Mouse (Mus musculus) left cerebral cortex, postnatal 14 days (tissue): ENCODE data around the gene Serpina3m. TPM values are rescaled to one million over a fixed set of nuclear protein-coding genes. Genes with fewer than 3 reads are reported as not detected.
A peak's percentile ranks its signal among the peaks of the same experiment; 100 is the strongest.
"Not testable (repeated sequence)": the region's sequence is repeated elsewhere in the genome, so short reads cannot be mapped to it uniquely, and the experiment has no call there.

Experiments
- DNase-seq, 2 experiments: peaks; one replicate each; pipeline ENCODE4 v3.0.0; 2021 to 2022; ENCODE audit warnings: low spot score in 2 of 2, mixed read lengths in 1 of 2
- intact Hi-C: fragments of 180-260 bp; cut with DNase I; formaldehyde crosslinking; loops from one replicate; pipeline ENCODE4 v1.15.1; 2025
- total RNA-seq, 2 experiments: library from RNA; stranded (reverse); gene quantifications; 2 replicates each; pipeline ENCODE4 v1.2.3; 2021

Gene Serpina3m
- total RNA-seq, 2 experiments from 2014 or later, result not detected

DNA sequence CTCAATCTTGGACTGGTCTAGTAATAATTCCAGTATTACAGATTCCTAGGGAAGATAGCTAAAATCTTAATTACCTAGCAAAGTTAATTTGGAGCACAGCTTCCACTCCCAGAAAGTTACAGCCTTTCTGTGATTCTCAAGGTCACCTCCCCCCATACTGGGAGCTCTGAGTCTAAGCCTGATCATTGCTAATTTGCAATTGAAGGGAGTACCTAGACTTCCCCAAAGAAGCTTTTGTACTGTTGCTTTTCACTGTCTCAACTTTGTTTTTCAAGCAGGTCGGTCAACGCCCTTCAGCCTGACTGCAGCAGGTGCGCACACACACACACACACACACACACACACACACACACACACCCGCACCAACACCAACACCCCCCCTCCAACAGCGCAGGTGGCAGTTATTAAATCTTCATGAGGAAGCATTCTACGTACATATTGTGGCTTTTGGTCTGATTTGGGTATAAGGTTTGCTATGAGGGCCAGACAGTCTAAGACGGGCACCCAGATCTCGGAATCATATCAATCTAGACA is 42.9 kb downstream of the Serpina3m start:
- DNase-seq, intact Hi-C loops: not testable (repeated sequence)

DNA sequence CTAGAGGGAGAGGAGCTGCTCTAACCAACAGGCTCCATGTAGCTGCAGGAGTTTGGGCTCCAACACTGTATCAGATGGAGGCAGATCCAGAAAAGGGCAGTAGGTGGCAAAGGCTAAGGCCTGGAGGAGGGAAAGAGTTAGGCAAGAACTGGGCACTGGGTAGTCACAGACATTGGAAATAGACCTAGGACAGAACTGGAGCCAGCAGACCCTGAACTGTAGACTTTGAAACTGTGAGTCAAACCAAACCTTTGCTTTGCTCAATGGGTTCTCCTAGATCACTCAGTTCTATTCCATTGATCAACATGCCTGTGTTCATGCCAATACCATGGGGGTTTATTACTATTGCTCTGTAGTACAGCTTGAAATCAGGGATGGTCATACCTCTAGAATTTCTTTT is 47.7 kb downstream of the Serpina3m start:
- intact Hi-C loops, DNase-seq: not testable (repeated sequence)

GRCm38 (mm10) chr12:104386878-104387277 is 48.6 kb downstream of the Serpina3m start:
- intact Hi-C loops, DNase-seq: not testable (repeated sequence)

DNA sequence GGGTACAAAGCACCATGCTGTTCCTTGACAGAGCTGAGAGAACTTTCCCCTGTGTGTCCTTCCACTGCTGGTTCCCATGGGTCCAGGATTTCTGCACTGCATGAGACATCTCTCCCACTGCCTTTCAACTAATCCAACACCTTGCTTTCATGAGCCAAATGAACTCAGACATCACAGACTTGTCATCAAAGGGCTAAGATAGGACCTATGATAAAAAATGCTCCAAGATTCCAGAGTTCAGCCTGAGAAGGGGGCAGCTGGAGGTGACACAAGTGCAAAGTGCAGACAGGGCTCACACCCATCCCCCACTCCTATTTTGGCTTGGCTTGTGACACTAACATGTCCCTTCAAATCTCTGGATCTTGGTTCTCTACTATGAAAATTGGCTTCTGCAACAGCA is 50.2 kb downstream of the Serpina3m start:
- intact Hi-C loops, result no loop called here
- DNase-seq, result no peak

DNA sequence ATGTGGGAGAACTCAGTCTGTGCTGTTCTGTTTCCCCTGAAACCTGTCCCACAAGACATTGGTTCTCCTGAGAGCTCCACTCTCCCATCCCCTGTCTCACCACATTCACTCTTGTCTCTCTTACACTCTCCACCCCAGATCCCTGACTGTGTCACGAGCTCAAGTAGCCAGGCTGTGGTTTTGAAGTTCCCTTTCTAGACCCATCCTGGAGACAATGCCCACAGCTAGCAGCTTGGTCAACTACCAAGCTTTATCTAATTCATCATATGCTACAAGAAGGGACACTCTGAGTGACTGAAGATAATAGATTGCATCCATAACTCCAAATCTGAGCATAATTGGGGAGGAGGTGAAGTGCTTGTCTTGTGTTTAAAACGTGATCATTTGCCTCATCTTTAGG is 52.8 kb downstream of the Serpina3m start:
- intact Hi-C loops, DNase-seq: not testable (repeated sequence)

DNA sequence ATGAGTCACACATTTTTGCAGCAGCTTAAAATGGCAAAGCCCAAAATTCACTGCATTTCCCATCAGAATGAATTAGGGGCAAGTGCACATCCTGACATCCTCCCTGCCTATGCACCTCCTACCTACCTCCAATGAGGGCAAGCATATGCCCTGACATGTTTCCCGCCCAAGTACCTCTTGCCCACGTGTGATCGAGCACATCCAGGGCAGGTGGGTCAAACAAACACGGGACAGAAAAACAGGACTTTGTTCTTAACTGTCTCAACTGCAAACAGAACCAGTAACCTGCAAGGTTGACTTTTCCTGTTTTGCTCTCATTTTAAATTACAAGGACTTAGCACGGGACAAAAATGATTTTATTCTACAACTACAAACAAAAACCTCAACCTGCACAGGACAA is 65.7 kb downstream of the Serpina3m start:
- no peak for DNase-seq
- intact Hi-C loops, result no loop called here

GRCm38 (mm10) chr12:104406454-104406885 is 68.2 kb downstream of the Serpina3m start, which contains the start of gene Serpina3n:
TSS of gene Serpina3n (plus strand) at chr12:104406729.
- intact Hi-C loops, result no loop called here
- no peak for DNase-seq

DNA sequence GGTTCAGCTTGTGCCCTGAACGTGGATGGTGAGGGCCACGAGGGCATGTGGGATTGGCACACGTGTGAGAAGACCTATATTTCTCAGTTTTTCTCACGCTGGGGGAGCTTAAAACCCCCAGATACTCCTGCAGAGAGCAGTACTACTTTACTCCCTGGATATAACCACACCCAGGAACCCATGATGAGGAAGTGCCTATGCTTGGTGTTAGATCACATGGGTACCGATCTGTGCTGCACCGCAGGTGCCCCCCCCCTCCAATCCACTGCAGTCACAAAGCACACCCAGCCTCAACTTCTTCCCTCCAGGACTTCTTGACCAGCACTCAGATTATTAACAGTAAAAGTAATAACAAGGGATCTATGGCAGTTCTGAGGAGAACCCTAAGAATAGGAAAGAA is 74.2 kb downstream of the Serpina3m start:
- no peak for DNase-seq
- intact Hi-C loops, result no loop called here

GRCm38 (mm10) chr12:104414576-104414975 is 76.3 kb downstream of the Serpina3m start:
- DNase-seq, result no peak
- intact Hi-C loops, result no loop called here

GRCm38 (mm10) chr12:104415625-104416315 is 77.5 kb downstream of the Serpina3m start:
- intact Hi-C loops, result loop anchor here (5.0 kb wide), 4 partner anchors 63 to 418 kb away; no protein-coding TSS in a partner anchor
- DNase-seq, result peak; percentile 62 to 89

DNA sequence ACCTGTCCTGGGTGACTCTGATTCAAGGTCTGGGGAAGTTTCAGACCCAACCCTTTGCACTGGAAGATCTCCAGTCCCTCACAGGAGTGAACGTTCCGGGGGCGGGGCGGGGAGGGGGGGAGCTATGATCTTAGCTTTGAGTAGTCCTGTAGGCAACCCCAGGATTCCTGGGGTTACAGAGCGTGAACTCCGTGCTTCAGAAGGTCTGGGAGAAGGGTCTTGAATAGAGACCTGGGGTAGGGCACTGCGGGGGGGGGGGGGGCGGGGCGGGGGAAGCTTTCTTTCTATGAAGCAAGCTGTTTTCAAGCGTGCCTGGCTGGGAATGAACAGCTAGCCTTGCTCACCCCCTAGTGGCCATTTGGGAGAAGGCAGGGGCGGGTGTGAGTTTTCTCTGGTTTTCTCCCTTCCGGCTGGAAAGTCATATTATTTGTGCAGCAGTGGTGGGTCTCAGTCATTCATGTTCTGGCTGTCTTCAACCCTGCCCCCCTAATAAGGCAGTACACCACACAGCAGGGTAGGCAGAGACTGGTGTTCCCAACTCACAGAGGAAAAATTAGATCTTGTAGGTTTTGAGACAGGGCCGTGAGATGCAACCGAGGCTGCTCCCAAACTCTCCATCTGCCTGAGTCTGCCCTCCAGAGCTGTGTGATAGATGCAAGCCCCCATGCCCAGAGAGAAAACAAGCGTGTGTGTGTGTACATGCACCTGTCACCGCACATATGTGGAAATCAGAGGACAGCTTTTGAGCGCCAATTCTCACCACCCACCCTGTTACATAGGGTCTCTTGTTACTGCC is 80.3 kb downstream of the Serpina3m start:
- peak; percentile 88 to 89 for DNase-seq
- intact Hi-C loops, result loop anchor here (5.0 kb wide), 4 partner anchors 66 to 421 kb away; no protein-coding TSS in a partner anchor

- intact Hi-C loops, result loop anchor here (5.0 kb wide), 4 partner anchors 67 to 422 kb away; no protein-coding TSS in a partner anchor
- no peak for DNase-seq
Measured at GRCm38 (mm10) chr12:104419136-104419462, 80.8 kb downstream of the Serpina3m start.

DNA sequence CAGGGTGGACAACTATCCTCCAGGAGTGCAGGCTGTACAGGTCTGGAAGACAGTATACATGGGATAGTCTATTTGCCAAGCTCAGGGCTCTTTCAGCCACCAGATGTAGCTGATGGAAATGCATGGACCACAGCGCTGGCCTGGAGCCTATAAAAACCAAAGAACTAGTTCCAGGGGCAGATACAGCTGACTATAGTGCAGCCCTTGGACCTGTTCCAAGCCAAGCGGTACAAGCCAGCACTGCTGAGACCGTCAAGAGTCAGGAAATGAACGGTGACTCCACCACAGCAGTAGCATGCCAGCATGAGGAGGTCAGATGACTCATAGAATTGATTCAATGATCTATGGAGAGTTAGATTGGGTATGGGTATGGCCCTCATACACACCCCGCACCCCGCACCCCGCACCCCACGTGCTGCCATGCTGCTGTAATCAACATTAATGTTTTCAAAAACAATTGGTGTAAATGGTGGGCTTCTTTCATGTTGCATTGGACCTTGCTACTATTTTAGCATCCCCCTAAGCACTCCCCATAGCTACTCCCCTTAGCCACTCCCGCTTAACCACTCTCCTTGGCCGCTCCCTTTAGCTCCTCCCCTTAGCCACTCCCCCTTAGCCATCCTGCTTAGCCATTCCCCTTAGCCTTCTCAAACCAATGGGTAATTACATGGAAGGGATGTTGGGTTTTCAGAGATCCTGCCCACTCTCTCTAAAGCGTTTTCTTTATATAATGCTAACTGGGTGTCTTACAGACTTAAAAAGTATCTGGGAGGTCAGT is 84.5 kb downstream of the Serpina3m start:
- intact Hi-C loops, result no loop called here
- DNase-seq, result no peak

- intact Hi-C loops, result no loop called here
- no peak for DNase-seq
Measured at GRCm38 (mm10) chr12:104425591-104425990, 87.3 kb downstream of the Serpina3m start.

GRCm38 (mm10) chr12:104426915-104427314 is 88.6 kb downstream of the Serpina3m start:
- intact Hi-C loops, result no loop called here
- DNase-seq, result no peak

DNA sequence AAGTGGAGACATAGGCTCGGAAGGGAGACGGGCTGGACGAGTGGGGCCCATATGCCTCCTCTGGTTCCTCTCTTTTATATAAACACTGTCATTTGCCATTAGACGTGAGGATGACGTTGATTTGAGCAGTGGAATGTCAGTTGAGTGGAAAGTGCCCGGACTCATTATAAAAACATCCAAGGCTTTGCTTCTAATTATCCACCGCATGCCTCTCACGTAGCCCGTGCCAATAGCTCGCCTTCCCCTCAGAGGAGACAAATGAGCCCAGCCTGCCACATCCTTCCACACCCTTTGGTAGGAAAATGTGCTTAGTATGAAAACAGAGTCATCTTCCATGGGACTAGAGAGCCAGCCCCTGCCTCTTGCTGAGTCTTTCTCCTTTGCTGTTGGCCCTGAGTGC is 93.1 kb downstream of the Serpina3m start:
- intact Hi-C loops, result no loop called here

DNA sequence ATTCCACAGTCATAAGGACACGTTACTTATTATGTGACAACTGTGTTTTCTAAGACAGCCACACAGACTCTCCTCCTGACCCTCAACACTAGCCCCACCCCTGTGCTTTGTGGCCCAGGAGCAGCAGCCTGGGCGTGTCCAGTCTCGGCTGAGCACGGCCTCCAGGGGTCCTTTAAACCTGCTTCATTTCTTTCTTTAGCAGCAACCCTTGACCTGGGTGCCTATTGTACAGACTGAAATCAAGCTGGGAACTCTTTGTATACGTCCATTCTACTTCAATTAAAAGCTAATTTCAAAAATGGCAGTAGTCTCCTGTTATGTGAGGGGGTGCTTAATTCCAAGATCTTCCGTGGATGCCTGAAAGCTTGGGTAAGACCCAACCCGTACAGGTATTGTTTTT is 94.9 kb downstream of the Serpina3m start:
- intact Hi-C loops, result no loop called here

More for the DNA sequence above, 93.1 kb downstream of the Serpina3m start:
- DNase-seq, result no peak

DNA sequence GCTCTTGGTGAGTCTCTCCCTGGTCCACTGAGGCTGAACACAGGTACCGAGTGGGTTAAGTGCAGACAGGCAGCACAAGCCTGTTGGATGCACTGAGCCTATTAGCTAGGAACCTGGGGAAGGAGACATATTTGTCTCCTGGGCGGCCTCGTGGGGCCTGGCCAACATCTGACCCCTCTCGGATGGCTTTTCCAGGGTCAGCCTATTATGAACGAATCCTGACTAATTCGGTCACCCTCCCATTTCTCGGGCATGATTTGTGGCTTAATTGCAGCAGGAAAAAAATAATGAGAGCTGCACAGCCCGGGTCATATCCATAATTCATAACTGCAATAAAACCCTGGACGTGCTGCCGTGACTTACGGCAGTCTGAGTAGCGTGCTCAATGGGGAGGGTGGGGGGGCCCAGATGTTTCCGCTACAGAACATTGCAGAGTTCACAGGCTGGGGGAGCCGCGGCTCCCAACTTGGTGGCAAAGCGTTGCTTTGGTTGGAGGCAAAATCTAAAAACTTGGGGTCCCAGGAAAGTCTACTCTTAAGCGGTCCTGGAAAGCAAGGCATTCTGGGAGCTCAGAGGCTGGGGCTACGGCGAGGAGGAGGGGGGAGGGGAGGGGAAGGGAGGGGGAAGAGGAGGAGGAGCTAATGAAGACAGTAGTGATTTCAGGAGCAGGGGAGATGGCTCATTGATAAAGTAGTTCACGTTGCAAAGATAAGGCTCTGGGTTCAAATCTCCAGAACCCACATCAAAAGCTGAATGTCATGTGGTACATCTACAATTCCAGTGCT is 95.9 kb downstream of the Serpina3m start:
- intact Hi-C loops, result no loop called here
- no peak for DNase-seq

More for the DNA sequence above, 94.9 kb downstream of the Serpina3m start:
- DNase-seq, result no peak
